Mouse (Mus musculus) NIH3T3 (cell line): Measurements from ENCODE around the gene Glg1.
A peak's percentile ranks its signal among the peaks of the same experiment; 100 is the strongest.
"Not testable (repeated sequence)": the region's sequence is repeated elsewhere in the genome, so short reads cannot be mapped to it uniquely, and the experiment has no call there.

Experiments
- DNase-seq: peaks from one replicate; pipeline ENCODE4 v3.0.0-alpha.2; 2012; ENCODE audit warnings: low read depth

Gene Glg1

GRCm38 (mm10) chr8:111145460-111146012, 113.5 kb downstream of the Glg1 start:
- DNase-seq, result peak; percentile 95

DNA sequence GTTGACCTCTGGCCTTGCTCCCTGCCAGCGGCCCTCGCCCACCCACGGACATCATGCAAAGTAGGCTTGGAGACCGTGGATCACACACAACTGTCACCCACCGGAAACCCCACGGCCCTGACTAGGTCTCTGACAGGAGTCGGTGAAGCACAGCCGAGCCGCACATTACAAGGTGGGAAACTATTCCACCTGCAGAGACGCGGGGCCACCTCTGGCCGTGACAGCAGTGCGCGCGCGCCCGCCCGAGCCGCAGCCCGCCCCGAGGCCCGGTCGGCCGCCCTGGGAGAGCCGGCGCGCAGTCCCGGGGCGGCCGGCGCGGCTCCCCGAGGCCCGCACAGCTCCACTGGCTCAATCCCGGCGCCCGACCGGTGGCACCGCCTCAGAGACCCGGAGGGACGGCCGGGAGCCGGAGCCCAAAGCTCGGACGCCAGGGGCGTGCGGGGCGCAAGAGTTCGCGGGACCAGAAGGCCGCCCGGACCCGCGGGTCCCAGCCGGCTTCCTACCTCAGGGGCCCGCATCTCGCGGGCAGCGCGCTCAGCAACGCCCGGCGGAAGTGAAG, 114.0 kb downstream of the Glg1 start:
- DNase-seq, result not testable (repeated sequence)

DNA sequence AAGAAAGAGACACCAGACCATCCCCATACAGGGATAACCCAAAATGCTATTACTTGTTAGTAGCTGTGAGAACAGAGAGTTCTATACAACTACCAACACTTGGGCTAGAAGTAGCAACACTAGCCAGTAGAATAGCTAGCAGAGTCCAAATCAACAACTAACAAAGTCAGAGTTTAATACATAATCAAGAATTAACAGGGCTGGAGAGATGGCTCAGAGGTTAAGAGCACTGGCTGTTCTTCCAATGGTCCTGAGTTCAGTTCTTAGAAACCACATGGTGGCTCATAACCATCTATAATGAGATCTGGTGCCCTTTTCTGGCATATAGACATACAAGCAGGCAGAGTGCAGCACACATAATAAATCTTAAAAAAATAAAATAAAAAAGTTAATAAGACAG, 116.5 kb downstream of the Glg1 start:
- DNase-seq, result no peak

DNA sequence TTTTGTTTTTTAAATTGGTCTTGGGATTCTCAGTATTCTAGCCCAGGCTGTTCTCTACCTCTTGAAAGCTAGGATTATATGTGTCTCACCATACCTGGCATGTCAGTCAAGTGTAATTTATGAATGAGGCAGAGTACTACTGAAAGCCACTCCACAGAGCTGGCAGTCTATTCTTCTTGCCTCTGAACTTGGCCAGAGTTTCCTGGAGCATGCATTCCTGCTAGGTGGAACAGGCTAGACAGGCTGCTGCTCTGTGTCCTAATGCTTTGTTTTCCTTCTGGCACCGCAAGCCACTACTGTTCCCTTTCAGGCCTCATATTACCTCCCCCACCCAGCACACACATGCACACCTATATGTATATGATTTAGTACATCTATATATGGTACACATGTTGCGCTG, 128.3 kb downstream of the Glg1 start:
- no peak for DNase-seq

DNA sequence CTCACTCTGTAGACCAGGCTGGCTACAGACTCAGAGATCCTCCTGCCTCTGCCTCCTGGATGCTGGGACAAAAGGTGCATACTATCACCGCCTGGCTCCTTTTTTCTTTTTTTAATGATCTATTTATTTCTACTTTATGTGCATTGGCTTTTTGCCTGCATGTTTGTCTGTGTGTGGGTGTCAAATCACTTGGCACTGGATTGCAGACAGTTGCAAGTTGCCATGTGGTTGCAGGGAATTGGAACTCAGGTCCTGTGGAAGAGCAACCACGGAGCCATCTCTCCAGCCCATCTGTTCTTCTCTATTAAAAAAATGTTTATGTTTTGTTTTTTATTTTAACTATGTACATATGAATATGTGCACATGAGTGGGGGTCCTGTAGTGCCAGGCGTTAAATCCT, 139.5 kb downstream of the Glg1 start:
- DNase-seq, result no peak

GRCm38 (mm10) chr8:111114891-111115290, 144.1 kb downstream of the Glg1 start:
- DNase-seq, result no peak
